Mouse (Mus musculus) kidney, adult 2 months (tissue): ENCODE data around the gene Chst14.

Experiments
- CTCF ChIP-seq: fragments of 200-500 bp; conservative IDR thresholded peaks from 2 replicates; pipeline ENCODE4 v1.5.1; 2011; ENCODE audit warnings: low read depth, mild to moderate bottlenecking, control low read depth, low read length, moderate library complexity, mixed read lengths; ENCODE audit not compliant: insufficient read depth, insufficient read length
- POLR2A ChIP-seq: fragments of 200-500 bp; IDR thresholded peaks from one replicate; pipeline ENCODE4 v1.6.1; 2011; ENCODE audit warnings: low read depth, low read length, control low read depth

- no peak for TF ChIP-seq CTCF
- no peak for TF ChIP-seq POLR2A
These were observed 22.5 kb downstream of the Chst14 start for GRCm38 (mm10) chr2:118948818-118949217.
